Mouse (Mus musculus) CH12.LX (cell line): ENCODE data around the gene Hsp90ab1.

Experiments used
- CTCF ChIP-seq, 2 experiments: IDR thresholded peaks in 1 of 2; conservative IDR thresholded peaks in 1 of 2; 2 replicates each; pipeline ENCODE4 v1.5.1; 2011 to 2012; ENCODE audit warnings: low read depth in 2 of 2, low read length in 2 of 2, improper control_type of control experiment in 1 of 2, inconsistent platforms in 1 of 2, mild to moderate bottlenecking in 1 of 2, moderate library complexity in 1 of 2
- EP300 ChIP-seq: IDR thresholded peaks from 2 replicates; pipeline ENCODE4 v1.6.1; 2011; ENCODE audit warnings: low read length, improper control_type of control experiment
- MAZ ChIP-seq: IDR thresholded peaks from 2 replicates; pipeline ENCODE4 v1.6.1; 2012; ENCODE audit warnings: low read depth, mild to moderate bottlenecking, inconsistent platforms, low read length, improper control_type of control experiment, moderate library complexity
- NELFE ChIP-seq: IDR thresholded peaks from 2 replicates; pipeline ENCODE4 v1.6.1; 2011; ENCODE audit warnings: low read depth, low read length, improper control_type of control experiment
- POLR2AphosphoS2 ChIP-seq: IDR thresholded peaks from 2 replicates; pipeline ENCODE4 v1.6.1; 2011; ENCODE audit warnings: low read depth, low read length, improper control_type of control experiment

DNA sequence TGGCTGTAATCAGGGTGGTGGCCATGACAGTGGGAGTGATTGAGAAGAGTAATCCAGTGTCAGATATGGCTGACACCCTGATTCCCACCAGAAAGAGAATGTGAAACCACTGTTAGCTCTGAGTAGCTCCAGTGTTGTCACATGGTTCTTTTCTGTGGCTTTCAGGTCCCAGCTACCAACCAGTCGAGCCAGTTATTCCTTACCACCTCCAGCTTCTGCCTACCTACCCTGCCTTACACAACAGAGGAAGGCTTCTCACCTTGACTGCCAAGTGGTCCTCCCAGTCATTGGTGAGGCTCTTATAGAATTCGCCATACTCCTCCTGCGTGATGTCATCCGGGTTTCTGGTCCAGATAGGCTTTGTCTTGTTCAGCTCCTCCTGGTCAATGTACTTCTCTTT, 3.1 kb downstream of the Hsp90ab1 start:
- TF ChIP-seq CTCF (conservative IDR thresholded peaks at IDR 0.05 in 1 of 2, IDR thresholded peaks at IDR 0.05 in 1 of 2; ENCODE audit: low read depth in 2 of 2, low read length in 2 of 2) (no peak), MAZ (no peak), NELFE (no peak), EP300 (no peak), POLR2AphosphoS2 (no peak; the same call in 1 of the 2 replicates)
